Mouse (Mus musculus) left cerebral cortex, postnatal 10 days (tissue): ENCODE measurements at regions not wholly inside any gene's neighbourhood (a gene's known extent, or its start where the extent isn't known, plus 50 kb on each side); places are given as distances from the start of the nearest gene placed in this dataset.

ENCODE experiments used
- DNase-seq, 2 experiments: peaks; one replicate each; pipeline ENCODE4 v3.0.0; 2021 to 2022; ENCODE audit warnings: low spot score in 2 of 2, mixed read lengths in 1 of 2; ENCODE audit errors: extremely low spot score in 1 of 2
- intact Hi-C: fragments of 180-260 bp; cut with DNase I; formaldehyde crosslinking; loops from one replicate; pipeline ENCODE4 v1.15.1; 2025

DNA sequence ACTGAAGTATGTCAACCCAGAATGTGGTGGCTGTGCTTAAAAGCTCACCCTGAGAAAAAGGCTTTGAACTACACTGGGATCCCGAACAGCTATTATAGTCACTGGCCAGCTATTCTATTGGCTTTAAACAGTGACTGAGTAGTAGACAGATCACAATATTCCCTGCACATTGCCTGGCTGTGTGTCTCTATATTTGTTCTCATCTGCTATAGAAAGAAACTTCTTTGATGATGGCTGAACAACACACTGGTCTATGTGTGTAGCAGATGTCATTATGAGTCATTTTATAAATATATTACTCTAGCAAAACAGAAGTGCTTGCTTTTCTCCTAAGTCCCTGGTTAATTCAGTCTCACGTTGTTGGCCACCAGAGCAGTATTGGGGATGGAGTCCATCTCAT, 152.1 kb upstream of the Slco6d1 start:
- intact Hi-C loops, result no loop called here
- no peak for DNase-seq

DNA sequence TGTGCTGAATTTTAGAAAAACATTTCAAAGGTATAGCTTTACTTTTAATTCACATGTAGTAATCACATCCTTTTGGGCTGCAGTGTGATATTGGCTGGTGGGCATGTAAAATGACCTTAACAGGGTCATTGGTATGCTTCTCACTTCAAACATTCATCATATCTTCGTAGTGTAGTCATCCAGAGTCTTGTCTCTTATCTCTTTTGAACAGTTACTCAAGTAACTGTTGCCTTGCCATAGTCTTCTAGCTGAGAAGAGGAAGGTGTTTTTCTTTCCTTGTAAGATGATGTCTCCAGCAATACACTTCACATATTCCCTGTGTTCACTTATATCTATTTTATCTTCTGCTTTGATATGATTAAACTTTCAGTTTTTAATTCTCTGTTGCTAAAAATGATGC, 150.7 kb upstream of the Slco6d1 start:
- intact Hi-C loops, result no loop called here

DNA sequence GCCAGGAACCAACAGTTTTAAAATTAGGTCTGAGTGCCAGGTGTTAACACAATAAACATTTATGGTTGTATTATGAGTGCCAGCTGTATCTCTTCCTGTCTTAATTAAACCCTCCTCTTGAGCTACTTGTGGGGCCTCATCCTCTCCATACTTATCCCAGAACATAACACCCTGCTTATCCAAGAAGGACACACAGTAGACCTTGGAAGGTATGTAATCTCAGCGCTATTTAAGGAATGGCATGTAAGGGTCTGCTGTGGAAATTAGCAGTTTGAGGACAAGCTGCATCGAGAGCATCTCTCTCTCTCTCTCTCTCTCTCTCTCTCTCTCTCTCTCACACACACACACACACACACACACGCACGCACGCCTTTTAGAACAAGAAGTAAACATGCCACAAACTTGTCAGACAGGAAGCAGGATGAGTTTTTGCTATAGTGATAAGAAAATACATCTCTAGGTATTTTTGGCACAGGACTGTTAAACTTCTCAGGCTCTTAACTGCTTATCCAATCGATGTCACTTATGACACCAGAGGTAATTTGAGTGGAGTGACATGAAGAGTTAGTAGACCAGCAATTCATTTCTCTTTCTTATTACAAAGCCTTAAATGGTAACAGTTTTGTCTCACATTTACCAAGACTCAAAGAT, 146.8 kb upstream of the Slco6d1 start:
- DNase-seq, result no peak
- intact Hi-C loops, result no loop called here

More for the DNA sequence above, 150.7 kb upstream of the Slco6d1 start:
- no peak for DNase-seq

DNA sequence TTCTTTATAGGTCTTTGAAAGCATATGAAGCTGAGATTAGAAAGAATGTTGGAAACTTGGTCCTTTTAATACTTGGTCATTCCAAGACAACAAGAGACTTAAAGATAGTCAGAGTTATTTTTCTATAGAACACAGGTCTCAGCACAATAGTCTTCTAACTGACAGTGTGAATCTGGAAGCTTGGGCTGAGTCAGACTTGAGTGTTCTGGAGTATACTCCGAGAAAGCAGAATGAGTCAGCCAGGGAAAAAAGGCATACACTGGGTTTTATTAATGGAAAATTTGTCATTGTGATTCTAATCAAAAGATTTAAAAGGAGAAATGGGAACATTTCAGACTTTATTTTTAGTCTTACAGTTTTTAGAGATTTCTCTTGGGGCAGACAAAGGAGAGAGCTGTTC, 145.4 kb upstream of the Slco6d1 start:
- DNase-seq, result no peak
- intact Hi-C loops, result no loop called here

DNA sequence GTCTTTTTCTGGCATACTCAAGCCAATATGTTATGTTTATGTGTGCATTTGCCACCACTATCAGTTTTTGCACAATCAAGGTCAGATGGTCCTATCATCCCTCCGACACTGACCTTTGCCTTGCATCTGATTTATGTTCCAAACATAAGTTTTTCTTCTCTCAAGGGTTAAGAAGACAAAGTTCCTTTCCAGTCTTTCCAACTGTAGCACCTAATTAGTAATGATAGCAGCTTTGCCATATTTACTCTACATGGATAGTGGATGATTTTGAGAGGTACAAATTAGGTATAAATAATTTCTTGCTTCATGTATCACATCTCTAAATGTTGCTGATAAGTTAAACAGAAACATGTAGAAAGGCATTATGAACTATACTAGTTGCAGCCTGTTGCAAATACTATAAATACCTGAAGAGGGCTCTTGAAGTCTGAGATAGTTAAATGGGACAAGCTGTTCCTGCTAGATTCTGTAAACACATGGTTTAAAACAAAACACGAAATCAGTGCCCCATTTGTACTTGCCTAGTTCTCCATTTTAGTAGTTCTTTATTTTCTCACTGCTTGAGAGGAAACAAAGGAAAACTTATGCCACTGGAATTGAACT, 141.4 kb upstream of the Slco6d1 start:
- intact Hi-C loops, result no loop called here
- DNase-seq, result no peak

DNA sequence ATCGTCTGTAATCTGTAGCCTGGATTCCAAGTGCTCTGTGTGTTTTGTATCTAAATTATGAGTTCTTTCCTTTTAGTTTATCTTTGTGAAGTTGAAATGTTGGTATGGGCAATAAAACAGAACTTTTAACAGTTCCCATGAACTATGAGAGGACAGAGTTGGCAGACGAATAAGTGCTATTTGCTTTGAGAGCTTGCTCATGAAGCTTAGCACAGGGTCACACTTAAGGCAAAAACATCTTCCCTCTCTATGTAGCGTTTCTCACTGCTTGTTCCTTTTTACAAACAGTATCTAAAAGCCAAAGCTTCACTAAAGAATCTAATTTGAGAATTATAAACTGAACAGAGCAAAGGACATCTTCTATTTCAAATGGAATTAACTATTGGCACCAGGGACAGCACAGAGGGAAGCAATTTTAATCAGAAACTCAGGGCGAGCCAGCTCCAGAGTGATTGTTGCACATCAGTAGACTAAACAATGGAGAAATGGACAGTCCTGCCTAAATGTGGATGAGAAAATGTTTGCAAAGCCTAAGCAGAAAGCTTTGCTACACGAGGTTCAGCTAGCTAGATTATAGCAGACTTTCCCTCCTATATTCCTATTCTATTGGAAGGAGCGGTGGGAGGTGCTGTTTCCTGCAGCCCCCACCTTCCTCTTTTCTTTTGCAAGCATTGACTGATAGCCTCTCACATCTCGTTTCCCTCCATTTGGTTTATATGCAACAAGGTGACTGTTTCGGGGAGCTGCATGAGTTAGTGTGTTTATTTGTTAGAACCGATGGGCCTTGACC, 140.5 kb upstream of the Slco6d1 start:
- intact Hi-C loops, result no loop called here
- DNase-seq, result no peak

DNA sequence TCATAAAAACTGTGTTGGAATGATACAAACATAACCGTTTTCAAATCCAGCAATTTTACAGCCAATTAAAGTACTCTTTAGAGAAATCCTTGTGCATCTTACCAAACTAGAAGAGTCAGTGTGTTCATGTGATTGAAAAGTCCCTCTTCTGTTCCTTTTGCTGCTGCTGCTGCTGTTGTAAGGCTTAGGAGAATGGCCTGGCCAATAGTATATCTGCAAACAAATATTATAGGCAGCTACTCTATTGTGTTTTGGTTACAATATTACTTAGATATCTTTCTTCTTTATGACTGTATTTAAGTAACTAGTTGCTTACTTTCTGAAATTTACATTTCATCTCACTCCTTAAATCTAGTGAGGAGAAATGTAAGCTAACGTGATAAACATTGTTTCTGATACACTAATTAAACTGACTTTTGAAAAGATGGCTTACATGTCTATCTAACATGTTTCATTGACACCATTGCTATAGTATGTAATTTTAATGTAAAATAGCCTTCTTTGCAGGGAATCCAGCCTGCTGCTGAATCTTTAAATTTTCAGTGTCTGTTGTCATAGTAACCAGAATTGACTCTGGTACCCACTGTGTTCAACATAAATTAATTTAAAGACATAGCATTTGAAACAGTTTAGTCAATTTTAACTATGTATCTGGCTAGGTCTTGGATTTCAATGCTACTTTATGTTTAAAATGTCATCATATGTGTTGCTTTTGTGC, 139.7 kb upstream of the Slco6d1 start:
- intact Hi-C loops, result no loop called here
- no peak for DNase-seq

DNA sequence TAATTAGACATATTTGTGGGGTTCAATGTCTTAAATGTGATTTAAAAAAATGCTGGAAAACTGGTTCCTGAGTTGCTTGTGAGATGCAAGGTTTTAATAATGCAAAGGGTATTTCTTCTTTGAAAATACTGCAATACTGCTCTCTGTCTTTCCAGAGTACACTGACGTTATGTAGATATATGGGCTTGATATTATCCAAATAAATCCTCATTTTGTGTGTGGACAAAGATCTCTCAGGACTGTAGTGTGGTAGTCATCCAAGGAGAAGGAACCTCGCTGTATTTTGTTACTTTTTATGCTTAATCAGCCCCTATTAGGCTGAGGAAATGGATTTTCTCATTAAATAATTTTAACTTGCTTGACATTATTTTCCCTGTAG, 139.2 kb upstream of the Slco6d1 start:
- DNase-seq, result no peak
- intact Hi-C loops, result no loop called here

DNA sequence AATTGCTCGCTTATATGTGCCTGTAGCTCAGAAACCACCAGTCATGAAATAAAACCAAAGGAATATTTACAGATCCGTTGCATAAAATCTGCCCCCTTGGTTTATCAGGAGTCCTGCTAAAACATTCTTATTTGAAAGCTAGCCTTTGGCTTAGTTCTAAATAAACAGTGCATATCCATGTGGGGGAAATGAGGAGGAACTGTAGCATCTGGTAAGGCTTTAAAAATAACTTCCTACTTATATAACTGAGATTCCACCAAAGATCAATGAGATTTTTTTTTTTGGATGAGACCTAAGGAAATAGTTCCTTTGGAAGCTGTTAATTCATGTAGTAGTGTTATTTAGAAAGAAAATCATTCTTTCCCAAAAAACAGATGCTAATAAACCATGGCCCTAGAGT, 117.8 kb upstream of the Slco6d1 start:
- no peak for DNase-seq
- intact Hi-C loops, result no loop called here

DNA sequence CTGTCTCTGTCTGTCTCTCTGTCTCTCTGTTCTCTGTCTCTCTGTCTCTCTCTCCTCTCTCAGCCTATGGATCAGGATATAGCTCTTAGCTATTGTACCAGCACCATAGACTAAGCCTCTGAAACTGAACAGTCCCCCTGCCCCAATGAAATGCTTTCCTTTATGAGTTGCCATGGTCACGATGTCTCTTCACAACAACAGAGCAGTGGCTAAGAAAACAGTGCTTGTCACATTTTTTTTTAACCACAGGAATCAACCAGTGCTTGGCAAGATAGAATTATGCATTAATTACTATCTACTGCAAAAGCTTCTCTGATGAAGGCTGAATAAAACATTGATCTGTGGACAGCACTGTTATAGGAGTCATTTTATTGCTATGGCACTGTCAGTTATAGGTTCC, 114.6 kb upstream of the Slco6d1 start:
- DNase-seq, result no peak
- intact Hi-C loops, result no loop called here

DNA sequence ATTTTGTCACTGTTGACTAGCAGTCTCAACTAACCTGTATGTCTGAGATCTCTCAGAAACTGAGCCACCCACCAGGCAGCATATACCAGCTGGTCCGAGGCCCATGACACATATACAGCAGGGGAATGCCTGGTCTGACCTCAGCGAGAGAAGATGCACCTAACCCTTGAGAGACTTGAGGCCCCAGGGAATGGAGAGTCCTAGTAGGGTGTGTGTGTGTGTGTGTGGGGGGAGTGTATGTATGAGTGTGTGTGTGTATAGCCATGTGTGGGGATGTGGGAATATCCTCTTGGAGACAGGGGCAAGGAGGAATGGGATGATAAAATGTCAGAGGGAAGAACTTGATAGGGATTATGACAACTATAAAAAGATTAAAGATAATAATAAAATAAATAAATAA, 113.4 kb upstream of the Slco6d1 start:
- DNase-seq, result no peak
- intact Hi-C loops, result no loop called here

DNA sequence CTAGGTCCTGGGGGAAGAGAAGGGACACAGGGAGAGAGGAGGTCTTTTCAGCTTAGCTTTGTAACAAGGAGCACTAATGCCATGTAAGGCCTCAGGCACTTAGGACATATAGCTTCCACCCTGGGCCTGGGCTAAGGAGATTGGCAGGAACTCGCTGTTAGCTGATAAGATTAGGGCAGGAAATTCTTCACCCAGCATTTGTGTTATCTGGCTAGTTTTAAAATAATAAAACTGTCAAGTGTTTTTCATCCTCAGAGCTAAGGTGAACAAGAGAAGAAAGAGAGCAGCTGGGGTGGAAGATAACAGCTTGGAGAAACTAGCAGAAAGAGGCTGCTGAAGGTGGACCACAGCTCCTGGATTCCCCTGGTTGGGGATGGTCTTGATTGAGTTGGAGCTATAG, 111.0 kb upstream of the Slco6d1 start:
- DNase-seq, result no peak
- intact Hi-C loops, result no loop called here

DNA sequence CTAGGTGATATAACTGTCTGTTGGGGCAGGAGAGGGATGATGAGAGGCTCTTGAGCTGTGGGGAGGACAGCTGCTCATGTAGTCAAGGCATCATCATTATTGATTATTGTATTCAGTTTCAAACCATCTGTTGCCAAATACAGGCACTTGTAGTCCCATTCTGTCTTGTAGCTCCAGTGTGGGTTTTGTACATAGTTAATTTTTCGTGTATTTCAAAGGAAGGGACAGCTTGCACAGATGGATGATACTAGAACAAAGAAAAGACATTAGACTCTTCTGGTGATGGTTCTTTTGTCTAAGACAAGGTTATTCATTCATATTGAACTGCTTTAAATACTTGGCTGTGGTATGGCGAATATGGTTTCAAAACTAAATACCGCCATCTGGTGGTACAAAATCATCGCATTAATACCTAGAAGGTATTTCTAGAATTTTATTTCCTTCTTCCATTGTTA, 70.8 kb upstream of the Slco6d1 start:
- intact Hi-C loops, result loop anchor here (2.0 to 10.0 kb wide), 3 partner anchors 295 to 541 kb away; no protein-coding TSS in a partner anchor
- DNase-seq, result peak in 1 of 2 experiments; percentile 68

DNA sequence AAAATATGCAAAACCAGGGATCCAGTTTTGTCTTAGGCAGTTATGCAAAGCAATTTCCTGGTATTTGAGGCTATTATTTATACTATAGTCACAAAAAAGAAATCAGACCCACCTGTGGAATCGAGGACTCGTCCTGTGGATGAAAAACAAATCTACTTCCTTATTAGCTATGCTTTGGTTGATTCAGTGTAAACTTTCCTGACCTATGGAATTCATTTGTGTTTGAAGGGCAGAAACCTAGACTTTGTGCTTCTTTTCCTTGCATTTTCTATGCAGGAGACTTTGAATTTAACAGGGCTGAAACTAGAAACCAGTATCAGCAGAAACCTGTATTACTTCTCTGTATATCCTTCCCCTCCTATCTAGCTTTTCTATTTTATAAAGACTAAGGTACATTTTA, 70.2 kb upstream of the Slco6d1 start:
- intact Hi-C loops, result loop anchor here (2.0 to 10.0 kb wide), 3 partner anchors 296 to 542 kb away; no protein-coding TSS in a partner anchor
- no peak for DNase-seq

DNA sequence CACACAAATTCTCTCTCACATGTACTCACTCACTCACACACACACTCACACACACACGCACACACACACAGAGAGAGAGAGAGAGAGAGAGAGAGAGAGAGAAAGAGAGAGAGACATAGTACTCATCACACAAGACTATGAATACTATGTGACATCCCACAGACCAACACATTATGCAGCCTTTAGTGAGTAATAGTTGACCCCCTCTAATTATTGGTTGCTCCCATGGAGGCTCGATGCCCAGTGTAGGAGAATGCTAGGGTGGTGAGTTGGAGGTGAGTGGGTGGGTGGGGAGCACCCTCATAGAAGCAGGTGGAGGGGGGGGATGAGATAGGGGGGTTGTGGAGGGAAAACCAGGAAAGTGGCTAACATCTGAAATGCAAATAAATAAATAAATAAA, 69.4 kb upstream of the Slco6d1 start:
- intact Hi-C loops, result loop anchor here (2.0 to 10.0 kb wide), 3 partner anchors 297 to 543 kb away; no protein-coding TSS in a partner anchor
- DNase-seq, result no peak
